Mouse (Mus musculus) gonadal fat pad, adult 2 months (tissue): ENCODE measurements around the gene Ppp4r1. TPM values are rescaled to one million over a fixed set of nuclear protein-coding genes. Genes with fewer than 3 reads are reported as not detected.

Source experiments
- polyA plus RNA-seq: library from polyadenylated mRNA; depleted of rRNA; stranded (reverse); fragments of >200 nt; gene quantifications from 2 replicates; pipeline ENCODE4 v1.2.3, GENCODE M21; 2012; rRNA removed

Ppp4r1 gene
- polyA plus RNA-seq, 1 experiment, result 41.2 TPM

Other genes with a start within 250 kb of the Ppp4r1 start
- 0.46 and 0.66 TPM in 2 replicates for gene Tmem232, start 241.8 kb upstream of the Ppp4r1 start, polyA plus RNA-seq
- 25.5 and 38.6 TPM in 2 replicates for gene Vapa, start 169.0 kb upstream of the Ppp4r1 start, polyA plus RNA-seq
- gene Txndc2, start 140.4 kb upstream of the Ppp4r1 start, polyA plus RNA-seq, result 0.89 and 1.4 TPM in 2 replicates
- 15.9 and 19.4 TPM in 2 replicates for gene Rab31, start 9.8 kb upstream of the Ppp4r1 start, polyA plus RNA-seq
- gene Ralbp1, start 103.2 kb downstream of the Ppp4r1 start, polyA plus RNA-seq, result 38.3 and 41.8 TPM in 2 replicates
- 47.3 and 48.4 TPM in 2 replicates for gene Twsg1, start 168.7 kb downstream of the Ppp4r1 start, polyA plus RNA-seq